Mouse (Mus musculus) embryonic stem cell, embryonic (primary cell): ENCODE data around the gene Ankrd33.

Experiments
- CTCF ChIA-PET, 4 experiments: fragments of 300-600 bp in 2 of 4; fragments of 350-600 bp in 2 of 4; sonication (Branson Sonifier 250); formaldehyde crosslinking; loops; one replicate each; lab custom pipeline; 2022; ENCODE audit warnings: inconsistent platforms in 2 of 4; lab: Charles Lee
- POLR2A ChIA-PET, 4 experiments: fragments of 300-600 bp in 2 of 4; fragments of 350-600 bp in 2 of 4; sonication (Branson Sonifier 250); formaldehyde crosslinking; loops; one replicate each; lab custom pipeline; 2022; ENCODE audit warnings: antibody characterized with exemption in 4 of 4, inconsistent platforms in 1 of 4; lab: Charles Lee

The Ankrd33 gene

DNA sequence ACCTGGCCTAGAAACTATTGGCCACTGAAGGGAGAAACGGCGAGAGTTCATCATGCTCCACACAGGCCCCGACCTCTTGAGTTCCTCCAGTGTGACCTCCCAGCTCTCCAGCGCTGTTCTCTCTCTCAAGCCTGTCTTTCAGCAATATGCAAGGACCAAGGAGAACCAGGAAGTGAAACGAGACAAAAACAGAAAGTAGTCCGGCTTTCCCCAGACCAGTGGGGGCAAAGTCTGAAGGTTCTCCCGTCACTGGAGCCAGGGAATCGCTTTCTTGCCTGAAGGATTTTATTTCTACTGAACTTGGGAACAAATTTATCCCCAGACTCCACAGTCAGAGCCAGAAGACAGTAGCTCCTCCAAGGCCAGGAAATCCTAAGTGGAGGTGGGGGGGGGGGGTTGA, 29.2 kb downstream of the Ankrd33 start:
- ChIA-PET CTCF (interaction anchor here (0.6 to 3.4 kb wide), 27 partner anchors 9 to 1776 kb away, joined by 3 to 19 read pairs (median 5); partner anchors contain the start of genes Acvrl1 (in 1 of the 4), Ankrd33 (in 1 of the 4) and Hoxc13 (in 1 of the 4)), POLR2A (interaction anchor here (0.6 to 3.5 kb wide), 11 partner anchors 10 to 245 kb away, joined by 3 to 35 read pairs (median 6); partner anchors contain the start of gene Acvr1b (in 1 of the 4))

DNA sequence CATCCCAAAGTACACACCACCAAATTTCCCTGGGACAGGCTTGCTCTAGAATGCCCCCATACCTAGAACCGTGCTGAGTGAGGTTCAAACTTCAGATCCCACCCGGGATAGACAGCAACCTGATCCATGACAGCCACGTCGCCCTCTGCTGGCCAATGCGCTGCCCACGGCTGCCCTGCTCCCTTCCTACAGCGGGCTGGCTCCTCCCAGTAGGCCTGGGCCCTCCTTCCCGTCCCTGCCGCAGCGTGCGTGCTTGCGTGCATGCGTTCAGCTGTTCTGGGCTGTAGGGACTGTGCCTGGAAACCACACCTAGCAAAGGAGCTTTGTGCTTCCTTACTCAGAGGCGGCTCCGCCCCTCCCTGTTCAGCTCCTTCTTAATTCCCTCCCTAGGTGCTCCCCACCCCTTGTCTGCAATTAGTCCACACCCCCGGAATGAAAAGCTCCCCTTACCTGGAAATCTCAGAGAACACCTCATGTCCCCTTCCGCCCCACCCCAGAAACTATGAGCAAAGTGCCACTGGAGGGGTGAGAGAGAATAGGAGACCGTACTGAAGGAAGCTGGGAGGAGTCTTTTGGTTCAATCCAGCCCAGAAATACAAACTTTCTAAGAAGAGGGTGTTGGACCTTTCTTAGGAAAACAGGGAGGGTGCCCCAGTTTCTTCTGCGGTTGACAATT, 30.0 kb downstream of the Ankrd33 start:
- ChIA-PET POLR2A (interaction anchor here in 3 of 4 experiments (0.6 to 3.5 kb wide), 34 partner anchors 9 to 237 kb away, joined by 3 to 35 read pairs (median 4); partner anchors contain the start of gene Acvr1b (in 1 of the 3)), CTCF (interaction anchor here (0.6 to 3.4 kb wide), 51 partner anchors 8 to 1979 kb away, joined by 3 to 19 read pairs (median 3); partner anchors contain the start of genes Acvr1b (in 2 of the 4), Ankrd33 (in 1 of the 4) and Atg101 (in 1 of the 4))

DNA sequence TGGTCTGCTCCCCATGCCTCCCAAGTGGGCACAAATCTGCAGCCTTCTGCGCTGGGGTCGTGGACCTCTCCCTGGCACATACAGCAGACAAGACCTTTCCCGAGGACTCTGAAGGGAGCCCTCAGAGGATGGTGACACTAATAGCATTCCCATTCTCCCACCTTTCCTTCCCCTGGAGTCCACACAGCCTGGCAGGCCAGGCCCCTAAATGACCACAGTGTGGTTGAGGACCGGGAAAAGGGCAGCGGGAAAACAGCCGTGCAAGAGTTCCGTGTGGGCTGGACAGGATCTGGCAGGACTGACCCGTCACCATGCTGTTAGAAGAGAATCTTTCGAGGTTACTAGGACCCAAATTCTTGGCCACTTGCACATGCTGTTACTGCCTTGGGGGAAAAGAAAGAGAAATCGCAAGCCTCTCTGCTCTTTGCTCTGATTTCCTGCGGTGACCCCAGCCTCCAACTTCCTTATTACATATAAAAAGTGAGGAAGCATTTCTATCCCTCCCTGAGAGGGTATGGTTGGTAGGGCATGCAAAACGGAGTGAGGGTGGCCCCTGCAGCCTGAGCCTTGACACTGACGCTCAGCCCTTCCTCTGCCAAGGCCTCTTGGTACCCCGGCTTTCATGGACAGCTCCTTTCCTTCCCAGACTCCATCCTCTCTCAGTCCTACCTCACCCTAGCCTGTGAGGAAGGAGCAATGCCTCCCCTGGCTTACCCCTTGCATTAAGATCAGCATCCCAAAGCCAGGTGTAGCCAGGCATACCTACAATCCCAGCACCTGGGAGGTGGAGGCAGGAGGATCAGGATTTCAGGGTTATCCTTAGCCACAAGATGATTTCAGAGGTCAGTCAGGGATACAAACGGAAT, 30.8 kb downstream of the Ankrd33 start:
- POLR2A ChIA-PET: interaction anchor here in 3 of 4 experiments (0.6 to 3.5 kb wide), 36 partner anchors 8 to 496 kb away, joined by 3 to 35 read pairs (median 4); partner anchors contain the start of gene Acvr1b (in 2 of the 3)

DNA sequence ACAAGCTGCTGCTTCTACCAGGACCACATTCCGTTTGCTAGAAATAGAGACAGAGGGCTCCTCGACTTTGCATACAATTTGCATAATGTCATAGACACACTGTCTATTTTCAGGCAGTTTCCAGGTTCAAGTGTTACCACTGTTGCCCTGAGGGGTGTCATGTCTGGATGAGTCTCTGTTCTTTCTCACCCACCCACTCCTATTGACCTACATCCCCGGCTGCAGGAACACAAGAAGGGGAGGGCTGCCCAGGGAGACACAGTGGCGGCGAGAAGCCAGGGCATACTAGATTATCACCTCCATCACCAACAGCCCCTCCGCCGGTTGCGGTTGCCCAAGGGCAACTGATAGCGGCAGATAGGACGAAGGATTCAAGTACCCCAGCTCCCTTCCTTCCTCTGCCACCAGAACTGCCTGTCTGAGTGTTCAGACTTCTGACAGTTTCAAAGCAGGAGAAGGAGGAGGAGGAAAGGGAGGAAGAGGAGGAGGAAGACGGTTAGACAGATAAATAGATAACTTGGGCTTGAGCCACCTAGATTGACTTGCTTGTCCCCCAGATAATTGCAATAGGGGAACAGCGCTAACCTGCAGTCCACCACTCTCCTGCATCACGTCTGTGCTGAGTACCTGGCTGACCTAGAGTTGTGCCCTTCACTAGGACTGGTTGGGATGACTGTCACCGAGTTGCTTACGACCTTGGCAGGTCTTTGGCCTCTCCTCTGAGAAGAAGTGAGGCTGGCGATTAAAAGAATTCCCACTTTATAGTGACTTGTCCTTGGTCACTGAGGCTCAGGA, 31.8 kb downstream of the Ankrd33 start:
- ChIA-PET CTCF (interaction anchor here in 1 of 4 experiments (0.6 to 3.4 kb wide), 7 partner anchors 12 to 99 kb away, joined by 3 to 19 read pairs (median 7); no protein-coding TSS in a partner anchor), POLR2A (interaction anchor here (0.5 to 3.5 kb wide), 12 partner anchors 16 to 164 kb away, joined by 3 to 34 read pairs (median 5); partner anchors contain the start of genes Acvr1b (in 1 of the 4) and Acvrl1 (in 1 of the 4))

More for the DNA sequence above, 30.8 kb downstream of the Ankrd33 start:
- CTCF ChIA-PET: interaction anchor here (0.6 to 3.4 kb wide), 47 partner anchors 8 to 1980 kb away, joined by 3 to 19 read pairs (median 4); partner anchors contain the start of genes Acvr1b (in 2 of the 4), Ankrd33 (in 1 of the 4) and Atg101 (in 1 of the 4)

DNA sequence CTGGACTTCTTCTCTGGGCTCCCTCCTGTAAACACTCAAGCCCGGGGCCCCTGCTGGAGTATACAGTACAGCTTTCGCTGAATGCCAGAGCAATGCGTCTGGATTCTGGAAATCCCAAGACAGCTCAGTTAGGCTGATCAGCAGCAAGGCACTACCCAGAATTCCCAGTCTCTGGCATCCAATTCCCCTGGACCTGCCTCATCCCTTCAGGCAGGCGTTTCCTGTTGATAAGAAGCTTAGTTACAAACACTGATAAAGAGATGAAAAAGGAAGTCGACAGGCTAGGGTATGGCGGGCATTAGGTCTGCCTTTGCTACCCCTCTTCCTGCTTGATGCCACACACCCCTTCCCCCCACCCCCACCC, 32.3 kb downstream of the Ankrd33 start:
- ChIA-PET CTCF (interaction anchor here in 3 of 4 experiments (0.6 to 1.9 kb wide), 9 partner anchors 10 to 155 kb away, joined by 3 to 7 read pairs (median 4); no protein-coding TSS in a partner anchor), POLR2A (interaction anchor here (0.5 to 2.6 kb wide), 13 partner anchors 16 to 164 kb away, joined by 3 to 14 read pairs (median 5); partner anchors contain the start of genes Acvr1b (in 2 of the 4) and Acvrl1 (in 1 of the 4))

DNA sequence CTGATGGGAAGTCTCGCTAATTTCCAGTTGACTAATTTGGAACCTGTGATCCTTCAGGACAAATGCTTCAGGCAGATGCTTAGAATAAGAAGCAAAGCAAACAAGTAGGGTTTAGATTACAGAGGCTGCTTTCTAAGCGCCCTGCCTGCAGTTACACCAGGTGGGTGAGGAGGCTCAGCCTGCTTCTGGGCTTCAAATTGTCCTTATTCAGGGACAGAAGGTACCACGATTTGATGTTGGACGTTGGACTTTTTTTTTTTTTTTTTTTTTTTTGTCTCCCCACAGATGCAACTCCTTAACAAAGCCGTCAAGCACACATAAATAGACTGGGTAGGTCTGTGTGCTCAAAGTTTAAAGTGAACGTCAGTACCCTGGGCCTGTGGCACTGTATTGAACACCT, 33.0 kb downstream of the Ankrd33 start:
- ChIA-PET POLR2A (interaction anchor here in 3 of 4 experiments (0.6 to 2.6 kb wide), 9 partner anchors 13 to 60 kb away, joined by 3 to 14 read pairs (median 4); partner anchors contain the start of genes Acvr1b (in 1 of the 3) and Acvrl1 (in 1 of the 3)), CTCF (interaction anchor here in 3 of 4 experiments (0.5 to 1.0 kb wide), 8 partner anchors 9 to 465 kb away, joined by 3 to 5 read pairs (median 4); no protein-coding TSS in a partner anchor)

DNA sequence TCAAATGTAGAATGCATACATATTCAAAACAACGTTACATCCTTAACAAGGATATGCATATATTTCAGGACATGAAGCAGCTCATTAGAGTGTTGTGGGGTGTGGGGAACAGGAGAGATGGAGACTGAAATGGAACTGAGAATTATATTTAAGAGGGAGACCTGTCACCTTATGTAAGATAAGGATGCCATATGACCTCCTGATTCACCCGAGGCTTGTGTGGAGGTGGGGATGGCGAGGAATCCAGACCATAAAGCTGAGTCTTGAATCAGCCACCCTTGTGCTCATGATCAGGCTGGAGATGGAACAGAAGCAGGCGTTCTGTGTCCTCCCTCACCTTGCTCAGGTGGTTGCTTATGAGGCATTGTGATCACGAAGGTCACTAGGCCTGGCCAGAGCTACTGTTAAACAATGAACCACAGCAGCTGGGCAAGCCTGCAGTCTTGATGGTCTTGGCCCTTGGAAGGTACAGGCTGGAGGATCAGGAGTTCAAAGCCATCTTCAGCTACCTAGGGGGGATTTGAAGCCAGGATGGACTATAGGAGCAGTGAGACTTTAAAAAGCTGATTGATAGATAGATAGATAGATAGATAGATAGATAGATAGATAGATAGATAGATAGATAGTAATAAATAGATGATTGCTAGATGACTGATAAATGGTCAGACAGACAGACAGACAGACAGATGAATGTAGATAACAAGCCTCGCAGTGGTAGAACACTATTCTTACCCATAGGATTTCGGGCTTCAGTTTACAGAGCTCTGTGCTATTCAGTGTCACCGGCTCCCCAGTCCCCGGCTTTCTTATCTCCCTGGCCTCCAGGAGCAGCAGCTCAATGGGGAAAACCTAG, 36.1 kb downstream of the Ankrd33 start:
- ChIA-PET POLR2A (interaction anchor here in 3 of 4 experiments (0.6 to 4.3 kb wide), 6 partner anchors 12 to 27 kb away, joined by 3 to 20 read pairs (median 4); no protein-coding TSS in a partner anchor), CTCF (interaction anchor here in 2 of 4 experiments (0.7 to 1.2 kb wide), 2 partner anchors 46 to 89 kb away, joined by 3 read pairs; no protein-coding TSS in a partner anchor)

DNA sequence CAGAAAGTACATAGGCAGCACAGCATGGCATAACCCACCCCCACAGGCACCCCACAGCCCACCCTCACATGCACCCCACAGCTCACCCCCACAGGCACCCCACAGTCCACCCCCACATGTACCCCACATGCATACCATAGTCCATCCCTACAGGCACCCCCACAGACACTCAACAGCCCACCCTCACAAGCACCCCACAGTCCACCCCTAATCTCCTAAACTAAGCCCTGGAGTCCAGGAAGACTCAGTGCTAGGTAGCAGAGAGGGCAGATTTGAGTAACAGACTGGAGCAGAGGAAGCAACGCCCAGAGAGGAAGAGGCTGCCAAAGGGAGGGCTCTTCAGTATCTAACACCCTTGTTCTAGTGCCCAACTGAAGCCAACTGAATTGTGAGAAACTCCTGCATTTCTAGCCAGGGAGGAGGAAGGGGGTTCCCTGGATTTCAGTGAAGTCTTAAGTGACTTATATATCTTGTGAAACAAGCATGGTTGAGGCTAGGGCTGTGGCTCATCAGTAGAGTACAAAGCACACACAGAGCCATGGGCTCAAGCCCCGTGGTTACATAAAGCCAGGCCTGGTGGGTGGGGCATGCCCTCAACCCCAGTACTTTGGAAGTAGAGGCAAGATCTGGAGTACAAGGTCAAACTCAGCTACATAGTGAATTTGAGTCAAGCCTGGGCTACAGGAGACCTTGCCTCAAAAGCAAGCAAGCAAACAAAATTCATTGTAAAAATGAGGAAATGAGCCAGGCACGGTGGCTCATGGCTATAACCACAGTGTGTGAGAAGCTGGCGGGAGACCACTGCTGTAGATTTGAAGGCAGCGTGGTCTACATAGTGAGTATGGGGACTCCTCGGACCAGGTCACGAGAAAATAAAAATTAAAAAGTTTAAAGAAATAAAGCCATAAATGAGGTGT, 39.4 kb downstream of the Ankrd33 start:
- CTCF ChIA-PET: interaction anchor here in 1 of 4 experiments (1.4 kb wide), 1 partner anchor 9 kb away, joined by 4 read pairs; no protein-coding TSS in a partner anchor
- POLR2A ChIA-PET: interaction anchor here in 2 of 4 experiments (0.7 to 4.3 kb wide), 3 partner anchors 8 to 62 kb away, joined by 3 to 20 read pairs (median 4); no protein-coding TSS in a partner anchor

DNA sequence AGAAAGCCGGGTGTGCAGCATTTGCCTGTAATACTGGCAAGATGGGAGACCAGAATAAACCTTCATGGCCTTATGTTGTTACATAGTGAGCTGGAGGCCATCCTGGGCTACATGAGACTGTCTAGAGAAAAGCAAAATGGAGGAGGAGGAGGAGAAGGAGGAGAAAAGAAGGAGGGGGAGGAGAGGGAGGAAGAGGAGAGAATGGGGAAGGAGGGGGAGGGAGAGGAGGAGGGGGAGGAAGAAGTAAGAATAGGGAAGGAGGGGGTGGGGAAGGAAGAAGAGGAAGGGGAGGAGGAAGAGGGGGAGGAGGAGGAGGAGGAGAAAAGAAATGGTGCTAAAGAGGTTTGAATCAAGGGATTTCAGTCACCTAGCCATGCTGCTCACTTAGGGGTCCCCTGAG, 44.6 kb downstream of the Ankrd33 start:
- CTCF ChIA-PET: no interaction called here
- POLR2A ChIA-PET: interaction anchor here in 1 of 4 experiments (0.6 kb wide), 1 partner anchor 1152 kb away, joined by 3 read pairs; no protein-coding TSS in a partner anchor

DNA sequence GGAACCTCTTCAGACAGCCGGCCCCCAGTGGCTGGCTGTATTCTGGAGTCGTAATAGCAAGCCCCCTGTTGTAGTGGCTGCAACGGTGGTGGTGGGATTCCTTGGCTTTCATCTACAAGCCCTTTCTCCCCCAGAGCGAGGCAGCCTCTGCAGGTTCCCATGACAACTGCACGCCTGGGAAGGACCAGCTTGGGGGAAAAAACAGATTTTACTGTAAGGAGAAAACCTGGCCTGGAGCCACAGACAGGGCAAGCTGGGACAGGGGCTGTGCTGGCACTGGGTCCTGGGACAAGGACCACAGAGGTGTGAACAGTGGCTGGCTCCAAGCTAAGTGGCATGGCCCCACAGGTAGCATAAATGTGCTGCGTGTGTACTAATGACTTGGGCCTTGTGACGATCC, 45.0 kb downstream of the Ankrd33 start:
- POLR2A ChIA-PET: interaction anchor here in 2 of 4 experiments (1.3 to 5.4 kb wide), 3 partner anchors 9 to 18 kb away, joined by 4 to 55 read pairs (median 6); partner anchors contain the start of gene Acvr1b (in 1 of the 2)
- CTCF ChIA-PET: interaction anchor here in 1 of 4 experiments (0.9 kb wide), 1 partner anchor 80 kb away, joined by 4 read pairs; no protein-coding TSS in a partner anchor

DNA sequence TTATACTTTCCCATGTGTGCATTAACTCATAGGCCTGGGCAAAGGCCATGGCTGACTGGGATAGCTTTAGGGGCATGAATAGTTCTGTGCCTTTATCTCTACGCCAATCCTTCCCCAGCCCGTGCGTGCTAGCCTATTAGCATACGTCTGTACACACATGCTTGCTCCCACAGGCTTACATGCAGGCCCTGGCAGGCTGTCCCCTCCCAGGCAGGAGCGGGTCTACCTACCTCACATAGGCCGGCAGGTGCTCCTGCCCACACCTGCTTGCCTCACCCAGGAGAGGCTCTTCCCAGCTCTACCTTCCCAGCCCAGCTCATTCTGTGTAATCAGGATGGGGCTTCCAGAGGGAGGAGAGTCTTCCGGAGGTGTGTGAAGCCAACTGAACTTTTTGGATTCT, 46.0 kb downstream of the Ankrd33 start:
- ChIA-PET CTCF (interaction anchor here in 1 of 4 experiments (0.9 kb wide), 1 partner anchor 79 kb away, joined by 4 read pairs; no protein-coding TSS in a partner anchor), POLR2A (interaction anchor here in 2 of 4 experiments (1.3 to 5.4 kb wide), 3 partner anchors 8 to 19 kb away, joined by 4 to 55 read pairs (median 6); partner anchors contain the start of gene Acvr1b (in 1 of the 2))

DNA sequence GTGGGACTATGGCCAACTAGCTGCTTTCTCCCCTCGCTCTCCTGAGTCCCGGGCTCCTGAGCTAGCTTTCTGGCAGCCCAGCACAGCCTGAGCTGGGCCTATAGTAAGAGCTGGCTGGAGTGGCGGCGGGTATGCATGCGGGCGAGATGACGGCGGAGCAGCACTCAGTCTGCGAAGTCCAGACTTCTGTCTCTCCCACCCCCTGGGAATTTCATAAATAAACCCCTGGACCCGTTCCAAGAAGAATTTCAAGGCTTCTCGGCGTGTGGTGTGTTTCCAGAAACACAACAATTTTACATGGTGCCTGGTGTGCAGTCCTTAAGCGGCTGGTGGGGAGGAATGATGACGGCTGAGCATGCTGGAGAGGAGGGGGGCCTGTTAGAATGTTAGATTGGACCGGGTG, 47.5 kb downstream of the Ankrd33 start:
- CTCF ChIA-PET: interaction anchor here in 1 of 4 experiments (0.7 to 2.1 kb wide), 5 partner anchors 15 to 78 kb away, joined by 3 to 16 read pairs (median 3); no protein-coding TSS in a partner anchor
- POLR2A ChIA-PET: interaction anchor here in 3 of 4 experiments (0.6 to 5.4 kb wide), 29 partner anchors 10 to 1021 kb away, joined by 3 to 55 read pairs (median 6); partner anchors contain the start of genes Acvr1b (in 3 of the 3) and Atg101 (in 1 of the 3)

DNA sequence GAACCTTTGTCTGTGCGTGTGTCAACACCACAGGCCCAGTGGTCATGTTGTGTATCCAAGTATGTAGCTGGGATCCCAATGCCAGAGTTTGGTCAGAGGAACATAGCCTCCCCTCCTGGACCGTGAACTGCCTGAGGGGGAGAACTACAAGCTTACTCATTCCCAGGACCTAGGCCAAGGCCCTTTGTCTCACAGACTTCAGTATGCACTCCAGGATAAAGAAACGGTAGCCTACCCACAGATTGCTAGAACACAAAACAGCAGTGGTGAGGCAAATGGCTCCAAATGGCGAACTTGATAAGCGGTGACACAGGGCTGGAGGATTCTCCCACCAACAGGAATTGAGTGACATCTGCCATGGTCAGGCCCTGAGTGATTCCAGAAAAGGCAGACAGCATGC, 48.3 kb downstream of the Ankrd33 start:
- ChIA-PET POLR2A (interaction anchor here (0.5 to 5.4 kb wide), 68 partner anchors 9 to 656 kb away, joined by 3 to 55 read pairs (median 4); partner anchors contain the start of genes Acvr1b (in 4 of the 4), Acvrl1 (in 1 of the 4), Atg101 (in 1 of the 4) and Dazap2 (in 1 of the 4)), CTCF (interaction anchor here (0.5 to 2.1 kb wide), 13 partner anchors 10 to 410 kb away, joined by 3 to 16 read pairs (median 4); partner anchors contain the start of gene Acvr1b (in 1 of the 4))

DNA sequence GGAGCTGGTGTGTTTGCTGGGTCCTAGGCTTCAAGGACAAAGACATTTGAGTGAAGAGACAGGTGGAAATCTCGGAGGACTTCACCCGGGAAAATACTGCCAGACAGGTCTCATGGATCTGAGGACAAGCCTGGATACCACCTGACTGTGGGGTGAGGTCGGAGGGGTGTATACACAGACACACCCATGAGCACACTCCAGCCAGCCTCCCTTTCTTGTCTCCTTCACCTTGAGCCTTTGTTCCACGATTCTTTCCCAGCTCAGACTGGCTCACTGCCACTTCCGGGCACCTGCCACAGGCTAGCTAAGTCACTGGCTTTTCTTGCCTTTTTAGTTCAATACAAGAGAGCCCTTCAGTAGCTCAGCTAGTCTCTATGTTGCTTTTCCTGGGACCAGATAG, 48.7 kb downstream of the Ankrd33 start:
- ChIA-PET POLR2A (interaction anchor here (0.5 to 5.4 kb wide), 64 partner anchors 9 to 657 kb away, joined by 3 to 55 read pairs (median 4); partner anchors contain the start of genes Acvr1b (in 4 of the 4), Acvrl1 (in 1 of the 4) and Dazap2 (in 1 of the 4)), CTCF (interaction anchor here (0.5 to 2.1 kb wide), 12 partner anchors 9 to 411 kb away, joined by 3 to 16 read pairs (median 4); partner anchors contain the start of gene Acvr1b (in 1 of the 4))
